Comparison of ENCODE assay signal across 13 mouse cellular contexts in genomic region chr12:67045099-67045750, GRCm38 (mm10).
DNase-seq lines count a peak whose midpoint lies in the region; ATAC-seq and TF ChIP-seq lines count a peak whose summit lies in the region.
"Had no signal": no experiment of that assay in that cellular context is flagged by ENCODE, and none has a peak within 500 bp of the region (broad histone marks: within the 10 kb centered on the region; RNA-seq: fewer than 3 reads in every experiment).

No protein-coding gene starts in this region.

- no peaks in the 10 kb centered on the region for H3K9me3 ChIP-seq in hindbrain, embryonic 15.5 days
- H3K9me3 ChIP-seq in midbrain, embryonic 13.5 days: no peaks in the 10 kb centered on the region
- no peaks in the 10 kb centered on the region for H3K9me3 ChIP-seq in kidney, embryonic 14.5 days (ENCODE audit: control insufficient read depth, low read length)
- H3K9me3 ChIP-seq: embryonic facial prominence, embryonic 12.5 days had no signal

- no peaks in the 10 kb centered on the region for H3K36me3 ChIP-seq in hindbrain, embryonic 15.5 days
- no peaks in the 10 kb centered on the region for H3K36me3 ChIP-seq in midbrain, embryonic 13.5 days
- H3K36me3 ChIP-seq in kidney, embryonic 14.5 days (ENCODE audit: control insufficient read depth, insufficient read depth, low read length): no peaks in the 10 kb centered on the region
- H3K36me3 ChIP-seq: embryonic facial prominence, embryonic 12.5 days had no signal

- no peaks in the 10 kb centered on the region for H3K27me3 ChIP-seq in hindbrain, embryonic 15.5 days
- H3K27me3 ChIP-seq in midbrain, embryonic 13.5 days: no peaks in the 10 kb centered on the region
- H3K27me3 ChIP-seq in kidney, embryonic 14.5 days (ENCODE audit: control insufficient read depth, insufficient read depth, low read length): no peaks in the 10 kb centered on the region
- H3K27me3 ChIP-seq: embryonic facial prominence, embryonic 12.5 days had no signal

- no peak overlapping the region for H3K27ac ChIP-seq in left cerebral cortex, adult 2 months
- no peak overlapping the region; the same call in 1 of the 2 replicates for H3K27ac ChIP-seq in hindbrain, embryonic 15.5 days (replicated peaks)
- peak overlapping the region; percentile 35; the same call in 1 of the 2 replicates for H3K27ac ChIP-seq in midbrain, embryonic 13.5 days
- H3K27ac ChIP-seq in kidney, embryonic 14.5 days (ENCODE audit: low read depth, low read length): no peak overlapping the region
- H3K27ac ChIP-seq: embryonic facial prominence, embryonic 12.5 days; gastrocnemius, adult 2 months; liver, embryonic 14.5 days had no signal

- no peak overlapping the region for H3K4me3 ChIP-seq in left cerebral cortex, adult 2 months
- H3K4me3 ChIP-seq in hindbrain, embryonic 15.5 days: no peak overlapping the region
- H3K4me3 ChIP-seq in midbrain, embryonic 13.5 days (replicated peaks): no peak overlapping the region
- no peak overlapping the region for H3K4me3 ChIP-seq in kidney, embryonic 14.5 days (ENCODE audit: low read length)
- H3K4me3 ChIP-seq: embryonic facial prominence, embryonic 12.5 days; gastrocnemius, adult 2 months had no signal

- TF ChIP-seq CTCF in left cerebral cortex, adult 2 months (IDR thresholded peaks at IDR 0.05): no peak

- DNase-seq in left cerebral cortex, adult 18-20 months (ENCODE audit: low spot score in 2 of 2): peak; percentile 5 to 15
- DNase-seq in left cerebral cortex, adult 2 months (ENCODE audit: extremely low spot score in 1 of 2, low spot score in 2 of 2): no peak
- peak; percentile 4 for DNase-seq in embryo, embryonic 11 days
- no peak for DNase-seq in gastrocnemius, adult 18-20 months (ENCODE audit: low spot score)
- DNase-seq: cerebellum, adult 11 months; gastrocnemius, adult 2 months had no signal

- H3K4me1 ChIP-seq in hindbrain, embryonic 15.5 days (replicated peaks): 0 out of 2 replicates have a peak, but pooled peaks cover 3% of the 10 kb centered on the region
- 0 out of 2 replicates have a peak, but pooled peaks cover 12% of the 10 kb centered on the region for H3K4me1 ChIP-seq in midbrain, embryonic 13.5 days (replicated peaks)
- no peaks in the 10 kb centered on the region for H3K4me1 ChIP-seq in kidney, embryonic 14.5 days (ENCODE audit: control insufficient read depth, insufficient read depth, low read length)
- H3K4me1 ChIP-seq: embryonic facial prominence, embryonic 12.5 days had no signal

- 54% methylated on average over 8 of the region's 8 CpGs for WGBS in hindbrain, embryonic 15.5 days
- 54% methylated on average over 8 of the region's 8 CpGs for WGBS in midbrain, embryonic 13.5 days
- WGBS in kidney, embryonic 14.5 days: 83% methylated on average over 8 of the region's 8 CpGs

- H3K9ac ChIP-seq in hindbrain, embryonic 15.5 days: no peak overlapping the region
- no peak overlapping the region for H3K9ac ChIP-seq in midbrain, embryonic 13.5 days (replicated peaks)
- H3K9ac ChIP-seq in kidney, embryonic 14.5 days (ENCODE audit: low read depth, low read length): no peak overlapping the region
- H3K9ac ChIP-seq: embryonic facial prominence, embryonic 12.5 days; liver, embryonic 14.5 days had no signal

- peak; percentile 68; the same call in 1 of the 2 replicates for ATAC-seq in hindbrain, embryonic 15.5 days (ENCODE audit: low FRiP score, low read depth)
- ATAC-seq in midbrain, embryonic 13.5 days: peak; percentile 71
- no peak for ATAC-seq in monocyte, adult 5-6 weeks (replicated peaks; ENCODE audit: insufficient number of reproducible peaks, low FRiP score, low TSS enrichment, poor library complexity, severe bottlenecking)
- no peak for ATAC-seq in kidney, embryonic 14.5 days (ENCODE audit: low FRiP score, low TSS enrichment)
- ATAC-seq: CD4-positive, CD25-positive, alpha-beta regulatory T cell, adult 4 months had no signal

- no peak overlapping the region for H3K4me2 ChIP-seq in hindbrain, embryonic 15.5 days
- H3K4me2 ChIP-seq in midbrain, embryonic 13.5 days (replicated peaks): no peak overlapping the region
- H3K4me2 ChIP-seq in kidney, embryonic 14.5 days (replicated peaks; ENCODE audit: low read depth, low read length): no peak overlapping the region
- H3K4me2 ChIP-seq: embryonic facial prominence, embryonic 12.5 days had no signal

- intact Hi-C loops in left cerebral cortex, adult 2 months (cut with DNase I): no loop called here

Comparison
In these comparisons a context has a peak if more than half of its experiments do, and no peak if none do; other contexts are left out.
1. DNase-seq: peak in left cerebral cortex, adult 18-20 months (2 of 2) and embryo, embryonic 11 days (single experiment); none in left cerebral cortex, adult 2 months (0 of 2) and gastrocnemius, adult 18-20 months (single experiment).
2. ATAC-seq: peak in hindbrain, embryonic 15.5 days (single experiment) and midbrain, embryonic 13.5 days (single experiment); none in monocyte, adult 5-6 weeks (single experiment) and kidney, embryonic 14.5 days (single experiment).